In the genomic region with DNA sequence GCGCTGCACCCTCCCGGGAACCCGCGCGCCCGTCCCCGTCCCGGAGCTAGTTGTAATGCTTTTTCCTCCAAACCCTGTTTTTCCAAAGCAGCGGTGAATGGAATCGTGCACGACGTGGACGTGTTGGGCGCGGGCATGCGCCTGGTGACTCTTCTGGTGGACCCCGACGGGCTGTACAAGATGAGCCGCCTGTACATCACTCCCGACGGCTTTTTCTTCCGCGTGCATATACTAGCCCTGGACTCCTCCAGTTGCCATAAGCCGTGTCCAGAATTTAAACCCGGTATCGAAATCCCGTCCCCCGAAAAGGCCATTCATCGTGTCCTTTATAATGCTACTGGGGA, we compare ENCODE assay signal across 8 mouse cellular contexts. TPM values are rescaled to one million over a fixed set of nuclear protein-coding genes. Genes with fewer than 3 reads are reported as not detected.
DNase-seq lines count a peak whose midpoint lies in the region; ATAC-seq and TF ChIP-seq lines count a peak whose summit lies in the region.

No protein-coding gene starts in this region.

- peak overlapping the region; percentile 82 for H3K4me3 ChIP-seq in layer of hippocampus, adult 2 months
- peak overlapping the region; percentile 68 for H3K4me3 ChIP-seq in embryonic facial prominence, embryonic 13.5 days
- H3K4me3 ChIP-seq in limb, embryonic 11.5 days (ENCODE audit: low read depth, low read length), result peak overlapping the region; percentile 62
- H3K4me3 ChIP-seq in neural tube, embryonic 11.5 days (ENCODE audit: low read depth, low read length), result peak overlapping the region; percentile 47

- TF ChIP-seq CTCF in layer of hippocampus, adult 2 months (conservative IDR thresholded peaks at IDR 0.05), result no peak

- H3K36me3 ChIP-seq in embryonic facial prominence, embryonic 13.5 days, result peaks cover 3% of the 10 kb centered on the region; the same call in 1 of the 2 replicates
- no peaks in the 10 kb centered on the region for H3K36me3 ChIP-seq in limb, embryonic 11.5 days (ENCODE audit: control insufficient read depth, insufficient read depth, low read length)
- H3K36me3 ChIP-seq in neural tube, embryonic 11.5 days (ENCODE audit: control insufficient read depth, insufficient read depth, low read length), result no peaks in the 10 kb centered on the region

- ATAC-seq in embryonic facial prominence, embryonic 13.5 days (ENCODE audit: insufficient number of reproducible peaks, insufficient read depth, low FRiP score, low TSS enrichment, low read depth), result peak; percentile 66
- ATAC-seq in limb, embryonic 11.5 days (ENCODE audit: insufficient number of reproducible peaks, low FRiP score, low TSS enrichment, low read depth), result peak; percentile 61
- peak; percentile 42 for ATAC-seq in neural tube, embryonic 11.5 days (ENCODE audit: insufficient read depth, low FRiP score, low TSS enrichment)

- H3K4me2 ChIP-seq in embryonic facial prominence, embryonic 13.5 days, result peak overlapping the region; percentile 80
- peak overlapping the region; percentile 68 for H3K4me2 ChIP-seq in limb, embryonic 11.5 days (ENCODE audit: low read depth, severe bottlenecking)
- peak overlapping the region; percentile 55 for H3K4me2 ChIP-seq in neural tube, embryonic 11.5 days (ENCODE audit: low read depth)

- DNase-seq in layer of hippocampus, adult 2 months (ENCODE audit: low spot score in 2 of 2), result no peak
- no peak for DNase-seq in layer of hippocampus, postnatal 25 days (ENCODE audit: extremely low spot score in 1 of 2, low spot score in 1 of 2)
- DNase-seq in limb, embryonic 11.5 days (ENCODE audit: low spot score), result no peak
- DNase-seq in neural tube, embryonic 11.5 days (ENCODE audit: low spot score), result no peak
- no peak for DNase-seq in ovary, adult 18-20 months (ENCODE audit: low spot score)
- DNase-seq in frontal cortex, adult 2 months (ENCODE audit: extremely low spot score in 1 of 2, low spot score in 1 of 2), result no peak
- no peak for DNase-seq in left cerebral cortex, adult 11 months (ENCODE audit: low spot score)

- peak overlapping the region; percentile 80 for H3K9ac ChIP-seq in embryonic facial prominence, embryonic 13.5 days
- peak overlapping the region; percentile 68 for H3K9ac ChIP-seq in limb, embryonic 11.5 days (ENCODE audit: low read length)
- H3K9ac ChIP-seq in neural tube, embryonic 11.5 days (ENCODE audit: low read length), result peak overlapping the region; percentile 61

- H3K27ac ChIP-seq in layer of hippocampus, adult 2 months, result peak overlapping the region; percentile 91
- H3K27ac ChIP-seq in embryonic facial prominence, embryonic 13.5 days, result peak overlapping the region; percentile 48; the same call in 1 of the 2 replicates
- H3K27ac ChIP-seq in limb, embryonic 11.5 days (replicated peaks; ENCODE audit: low read depth, low read length), result no peak overlapping the region
- H3K27ac ChIP-seq in neural tube, embryonic 11.5 days (ENCODE audit: low read depth, low read length), result peak overlapping the region; percentile 57

- H3K9me3 ChIP-seq in embryonic facial prominence, embryonic 13.5 days, result no peaks in the 10 kb centered on the region
- H3K9me3 ChIP-seq in limb, embryonic 11.5 days (ENCODE audit: control insufficient read depth, low read length), result no peaks in the 10 kb centered on the region
- no peaks in the 10 kb centered on the region for H3K9me3 ChIP-seq in neural tube, embryonic 11.5 days (ENCODE audit: control insufficient read depth, low read length)

- peaks cover 36% of the 10 kb centered on the region for H3K4me1 ChIP-seq in embryonic facial prominence, embryonic 13.5 days
- peaks cover 12% of the 10 kb centered on the region; the same call in 1 of the 2 replicates for H3K4me1 ChIP-seq in limb, embryonic 11.5 days (ENCODE audit: control insufficient read depth, insufficient read depth, low read length)
- H3K4me1 ChIP-seq in neural tube, embryonic 11.5 days (ENCODE audit: control insufficient read depth, insufficient read depth, low read length), result peaks cover 12% of the 10 kb centered on the region

- WGBS in embryonic facial prominence, embryonic 13.5 days, result 4% methylated on average over 29 of the region's 29 CpGs
- 6% methylated on average over 29 of the region's 29 CpGs for WGBS in limb, embryonic 11.5 days
- 3% methylated on average over 29 of the region's 29 CpGs for WGBS in neural tube, embryonic 11.5 days

- peaks cover 25% of the 10 kb centered on the region for H3K27me3 ChIP-seq in embryonic facial prominence, embryonic 13.5 days
- 0 out of 2 replicates have a peak, but pooled peaks cover 5% of the 10 kb centered on the region for H3K27me3 ChIP-seq in limb, embryonic 11.5 days (ENCODE audit: control insufficient read depth, insufficient read depth, low read length)
- no peaks in the 10 kb centered on the region for H3K27me3 ChIP-seq in neural tube, embryonic 11.5 days (ENCODE audit: control insufficient read depth, insufficient read depth, low read length)

RNA-seq across cellular contexts. Expression of a gene that starts 2.8 kb away (rescaled TPM):
- 1 to 10 TPM; 3.1 to 3.5 TPM for total RNA-seq in layer of hippocampus, adult 2 months (2021)
- total RNA-seq in layer of hippocampus, postnatal 25 days (2021), result 1 to 10 TPM; 3.1 to 3.6 TPM
- polyA plus RNA-seq in embryonic facial prominence, embryonic 13.5 days (2015; fragmentation: Nextera tagmentation; extraction: Ambion mirVana), result 1.9 and 2.0 TPM in 2 replicates
- polyA plus RNA-seq in limb, embryonic 11.5 days (2014; fragmentation: Nextera tagmentation; extraction: Ambion mirVana), result 1.5 TPM in 2 replicates
- 3.5 and 4.5 TPM in 2 replicates for polyA plus RNA-seq in neural tube, embryonic 11.5 days (2014; fragmentation: Nextera tagmentation; extraction: Ambion mirVana)
- polyA plus RNA-seq in frontal cortex, adult 2 months (2012; rRNA removed), result 5.9 and 6.2 TPM in 2 replicates

RNA-seq across cellular contexts. Expression of a gene that starts 28.9 kb away (rescaled TPM):
- 10 to 100 TPM; 17.7 to 19.1 TPM for total RNA-seq in layer of hippocampus, adult 2 months (2021)
- 10 to 100 TPM; 22.0 to 26.8 TPM for total RNA-seq in layer of hippocampus, postnatal 25 days (2021)
- 289 and 398 TPM in 2 replicates for polyA plus RNA-seq in embryonic facial prominence, embryonic 13.5 days (2015; fragmentation: Nextera tagmentation; extraction: Ambion mirVana)
- 624 and 640 TPM in 2 replicates for polyA plus RNA-seq in limb, embryonic 11.5 days (2014; fragmentation: Nextera tagmentation; extraction: Ambion mirVana)
- polyA plus RNA-seq in neural tube, embryonic 11.5 days (2014; fragmentation: Nextera tagmentation; extraction: Ambion mirVana), result 632 and 636 TPM in 2 replicates
- 29.8 and 30.9 TPM in 2 replicates for polyA plus RNA-seq in frontal cortex, adult 2 months (2012; rRNA removed)
